Mouse (Mus musculus) midbrain, embryonic 15.5 days (tissue): ENCODE measurements at regions not wholly inside any gene's neighbourhood (a gene's known extent, or its start where the extent isn't known, plus 50 kb on each side); places are given as distances from the start of the nearest gene placed in this dataset.

Source experiments
- ATAC-seq: fragments of 200-750 bp; cut with Nextera tagmentation; replicated peaks from 2 replicates; pipeline ENCODE4 v1.8.0; 2017; ENCODE audit warnings: moderate TSS enrichment
- H3K27ac ChIP-seq: fragments of 300-500 bp; sonication (generic); 2 replicates; pipeline ENCODE4 v1.5.1; 2015; ENCODE audit warnings: mild to moderate bottlenecking, inconsistent platforms
- H3K27me3 ChIP-seq: fragments of 300-500 bp; sonication (generic); replicated peaks from 2 replicates; pipeline ENCODE4 v1.6.1; 2015; ENCODE audit warnings: inconsistent platforms
- H3K36me3 ChIP-seq: fragments of 300-500 bp; sonication (generic); replicated peaks from 2 replicates; pipeline ENCODE4 v1.6.1; 2015; ENCODE audit warnings: inconsistent platforms
- H3K4me1 ChIP-seq: fragments of 300-500 bp; sonication (generic); 2 replicates; pipeline ENCODE4 v1.6.1; 2015; ENCODE audit warnings: inconsistent platforms
- H3K4me2 ChIP-seq: fragments of 300-500 bp; sonication (generic); 2 replicates; pipeline ENCODE4 v1.6.1; 2015; ENCODE audit warnings: inconsistent platforms, mild to moderate bottlenecking, moderate library complexity
- H3K4me3 ChIP-seq: fragments of 300-500 bp; sonication (generic); 2 replicates; pipeline ENCODE4 v1.5.1; 2015; ENCODE audit warnings: mild to moderate bottlenecking, inconsistent platforms
- H3K9ac ChIP-seq: fragments of 300-500 bp; sonication (generic); 2 replicates; pipeline ENCODE4 v1.6.1; 2015; ENCODE audit warnings: mild to moderate bottlenecking, inconsistent platforms
- H3K9me3 ChIP-seq: fragments of 300-500 bp; sonication (generic); 2 replicates; pipeline ENCODE4 v1.6.1; 2016; ENCODE audit warnings: inconsistent platforms
- WGBS: fragments of 180-500 bp; shearing (Covaris S2); methylation state at CpG from one replicate; pipeline ENCODE4 v1.1.7; 2015; ENCODE audit warnings: mixed read lengths; 5-methylcytosine and 5-hydroxymethylcytosine counted together

GRCm38 (mm10) chr15:15716694-15717093 is 1011.9 kb upstream of the Cdh9 start:
- ATAC-seq: no peak

GRCm38 (mm10) chr15:15741987-15742386 is 986.6 kb upstream of the Cdh9 start:
- no peaks in the 10 kb centered on the region for H3K27me3 ChIP-seq
- no peaks in the 10 kb centered on the region for H3K36me3 ChIP-seq
- no peak overlapping the region for H3K4me3 ChIP-seq
- no peaks in the 10 kb centered on the region for H3K9me3 ChIP-seq
- no peak overlapping the region for H3K27ac ChIP-seq
- H3K9ac ChIP-seq: no peak overlapping the region
- WGBS: 84% methylated on average over 4 of the region's 4 CpGs
- no peaks in the 10 kb centered on the region for H3K4me1 ChIP-seq
- H3K4me2 ChIP-seq: no peak overlapping the region
- ATAC-seq: no peak

More at GRCm38 (mm10) chr15:15716694-15717093, 1011.9 kb upstream of the Cdh9 start:
- no peak overlapping the region for H3K4me2 ChIP-seq
- no peak overlapping the region for H3K4me3 ChIP-seq
- no peaks in the 10 kb centered on the region for H3K9me3 ChIP-seq
- 92% methylated on average over 2 of the region's 2 CpGs for WGBS
- no peaks in the 10 kb centered on the region for H3K27me3 ChIP-seq
- H3K27ac ChIP-seq: no peak overlapping the region
- no peak overlapping the region for H3K9ac ChIP-seq
- no peaks in the 10 kb centered on the region for H3K4me1 ChIP-seq
- H3K36me3 ChIP-seq: no peaks in the 10 kb centered on the region

- 81% methylated on average over 5 of the region's 5 CpGs for WGBS
These were observed 985.5 kb upstream of the Cdh9 start for GRCm38 (mm10) chr15:15743011-15743410.

More at GRCm38 (mm10) chr15:15743011-15743410, 985.5 kb upstream of the Cdh9 start:
- Histone ChIP-seq H3K9ac (no peak overlapping the region), H3K4me3 (no peak overlapping the region), H3K4me1 (no peaks in the 10 kb centered on the region), H3K27me3 (no peaks in the 10 kb centered on the region), H3K9me3 (no peaks in the 10 kb centered on the region), H3K27ac (no peak overlapping the region), H3K4me2 (no peak overlapping the region), H3K36me3 (no peaks in the 10 kb centered on the region)
- no peak for ATAC-seq
